Mouse (Mus musculus): ENCODE results near the gene Pla2g6.
A peak's percentile ranks its signal among the peaks of the same experiment; 100 is the strongest.

The Pla2g6 gene

DNA sequence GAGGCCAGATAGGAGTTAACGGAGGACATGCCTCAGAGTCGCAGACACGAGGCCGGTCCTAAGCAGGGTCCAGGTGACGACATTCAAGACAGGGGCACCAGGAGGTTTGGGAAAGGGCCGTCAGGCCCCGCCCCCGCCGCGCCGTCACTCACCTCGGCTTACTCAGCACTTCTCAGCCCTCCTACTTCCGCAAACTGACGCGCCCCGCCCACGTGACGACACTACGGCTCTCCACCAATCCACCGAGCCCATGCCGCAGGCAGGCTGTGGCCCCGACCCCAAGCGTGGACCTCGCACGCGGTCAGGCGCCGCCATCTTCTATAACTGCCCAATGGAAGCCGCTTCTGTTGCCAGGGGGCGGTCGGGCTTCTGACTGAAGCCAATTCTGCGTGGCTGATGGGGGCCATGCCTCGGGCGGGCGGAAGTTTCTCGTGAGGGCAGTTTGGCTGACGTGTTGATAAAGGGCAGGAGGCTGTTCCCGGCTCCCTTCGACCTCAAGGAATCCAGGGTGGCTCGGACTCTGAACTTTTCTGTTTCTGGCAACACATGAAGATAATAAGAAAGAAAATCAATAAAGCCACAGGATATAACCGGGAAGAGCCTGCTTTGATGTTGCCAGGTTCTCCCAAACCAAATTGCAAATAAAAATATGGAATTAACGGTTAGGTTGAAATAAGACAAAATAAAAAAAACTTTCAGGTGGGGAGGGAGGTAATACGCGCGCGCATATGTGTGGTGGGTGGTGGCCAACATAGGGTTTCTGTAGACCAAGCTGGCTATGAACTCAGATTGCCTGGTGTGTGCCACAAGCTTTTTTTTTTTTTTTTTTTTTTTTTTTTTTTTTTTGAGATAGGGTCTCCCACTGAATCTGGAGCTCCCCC is at the start of gene Pla2g6:
TSS of gene Pla2g6 (minus strand) at position 333 of the 881 bp plus-strand sequence.
- H3K36me3 ChIP-seq (ENCODE audit: control insufficient read depth, insufficient read depth, low read length, poor library complexity, severe bottlenecking), result no peaks in the 10 kb centered on the region
- H3K27me3 ChIP-seq (ENCODE audit: control insufficient read depth, insufficient read depth, low read length, poor library complexity, severe bottlenecking), result no peaks in the 10 kb centered on the region
- peak; percentile 98 for DNase-seq (ENCODE audit: low read depth, low spot score)

DNA sequence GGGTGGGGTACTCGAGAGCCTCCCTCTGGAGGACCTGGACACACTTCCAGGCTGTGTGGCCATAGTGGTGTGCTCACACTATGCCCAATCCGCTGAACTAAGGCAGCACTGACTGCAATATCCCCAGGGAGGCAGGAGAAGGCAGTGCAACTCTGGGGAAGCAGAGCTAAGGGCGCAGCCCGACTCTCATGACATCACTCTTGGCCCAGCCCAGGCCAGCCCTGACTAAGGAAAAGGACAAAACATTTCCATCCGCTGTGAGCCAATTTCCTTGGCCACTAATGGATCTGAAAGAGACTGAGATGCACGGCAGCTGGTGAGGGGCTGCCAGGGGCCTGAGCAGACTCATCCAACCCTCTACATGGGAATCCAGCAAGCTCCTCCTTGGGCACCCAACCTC is 49.5 kb upstream of the Pla2g6 start:
- no peak for DNase-seq (ENCODE audit: low read depth, low spot score)
- peaks cover 3% of the 10 kb centered on the region for H3K36me3 ChIP-seq (ENCODE audit: control insufficient read depth, insufficient read depth, low read length, poor library complexity, severe bottlenecking)

DNA sequence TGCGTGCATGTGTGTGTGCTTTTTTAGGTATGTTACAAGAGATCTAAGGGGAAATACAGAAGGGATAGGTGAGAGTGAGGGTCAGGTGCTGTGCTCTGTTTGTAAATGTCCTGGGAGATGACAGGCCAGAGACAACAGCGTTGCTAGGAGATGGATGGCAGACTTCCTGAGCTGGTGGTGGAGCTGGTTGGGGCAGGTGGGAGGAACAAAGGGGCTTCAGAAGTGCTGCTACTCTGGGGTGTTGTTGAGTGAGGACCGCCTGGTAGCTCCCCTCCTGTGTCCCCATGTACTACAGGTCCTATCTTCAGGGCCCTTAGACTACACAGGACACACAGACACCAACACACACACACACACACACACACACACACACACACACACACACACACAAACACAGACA is 46.6 kb upstream of the Pla2g6 start:
- Histone ChIP-seq H3K27me3 (ENCODE audit: control insufficient read depth, insufficient read depth, low read length, poor library complexity, severe bottlenecking) (no peaks in the 10 kb centered on the region), H3K36me3 (ENCODE audit: control insufficient read depth, insufficient read depth, low read length, poor library complexity, severe bottlenecking) (peaks cover 3% of the 10 kb centered on the region)
- DNase-seq (ENCODE audit: low read depth, low spot score), result no peak

More for the DNA sequence above, 49.5 kb upstream of the Pla2g6 start:
- H3K27me3 ChIP-seq (ENCODE audit: control insufficient read depth, insufficient read depth, low read length, poor library complexity, severe bottlenecking), result no peaks in the 10 kb centered on the region

DNA sequence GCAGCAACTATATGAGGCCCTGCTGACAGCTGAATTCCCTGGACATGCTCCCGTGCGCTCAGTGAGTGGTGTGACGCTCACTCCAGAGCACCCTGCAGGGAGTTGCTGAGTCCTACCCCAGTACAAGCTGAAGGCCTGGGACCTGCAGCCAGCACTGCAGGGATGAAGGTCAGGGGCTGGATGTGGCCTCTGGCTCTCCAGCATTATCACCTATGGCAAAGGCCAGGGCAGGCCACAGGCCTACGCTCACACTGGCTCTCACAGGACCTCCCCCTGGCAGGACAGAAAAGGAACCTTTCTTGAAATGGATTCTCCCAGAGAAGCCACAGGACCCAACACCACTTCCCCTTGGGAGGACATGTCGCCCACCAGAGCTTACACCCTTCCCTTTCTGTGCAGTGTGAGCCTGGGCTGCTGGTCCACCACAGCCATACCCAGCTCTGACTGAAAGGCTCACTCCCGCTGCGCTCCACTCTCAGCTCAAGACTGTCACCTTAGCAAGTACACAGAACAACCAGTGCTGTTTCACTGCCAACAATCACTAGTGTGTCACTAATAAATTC is 42.2 kb upstream of the Pla2g6 start:
- Histone ChIP-seq H3K36me3 (ENCODE audit: control insufficient read depth, insufficient read depth, low read length, poor library complexity, severe bottlenecking) (no peaks in the 10 kb centered on the region; the same call in 1 of the 2 replicates), H3K27me3 (ENCODE audit: control insufficient read depth, insufficient read depth, low read length, poor library complexity, severe bottlenecking) (no peaks in the 10 kb centered on the region)
- no peak for DNase-seq (ENCODE audit: low read depth, low spot score)

DNA sequence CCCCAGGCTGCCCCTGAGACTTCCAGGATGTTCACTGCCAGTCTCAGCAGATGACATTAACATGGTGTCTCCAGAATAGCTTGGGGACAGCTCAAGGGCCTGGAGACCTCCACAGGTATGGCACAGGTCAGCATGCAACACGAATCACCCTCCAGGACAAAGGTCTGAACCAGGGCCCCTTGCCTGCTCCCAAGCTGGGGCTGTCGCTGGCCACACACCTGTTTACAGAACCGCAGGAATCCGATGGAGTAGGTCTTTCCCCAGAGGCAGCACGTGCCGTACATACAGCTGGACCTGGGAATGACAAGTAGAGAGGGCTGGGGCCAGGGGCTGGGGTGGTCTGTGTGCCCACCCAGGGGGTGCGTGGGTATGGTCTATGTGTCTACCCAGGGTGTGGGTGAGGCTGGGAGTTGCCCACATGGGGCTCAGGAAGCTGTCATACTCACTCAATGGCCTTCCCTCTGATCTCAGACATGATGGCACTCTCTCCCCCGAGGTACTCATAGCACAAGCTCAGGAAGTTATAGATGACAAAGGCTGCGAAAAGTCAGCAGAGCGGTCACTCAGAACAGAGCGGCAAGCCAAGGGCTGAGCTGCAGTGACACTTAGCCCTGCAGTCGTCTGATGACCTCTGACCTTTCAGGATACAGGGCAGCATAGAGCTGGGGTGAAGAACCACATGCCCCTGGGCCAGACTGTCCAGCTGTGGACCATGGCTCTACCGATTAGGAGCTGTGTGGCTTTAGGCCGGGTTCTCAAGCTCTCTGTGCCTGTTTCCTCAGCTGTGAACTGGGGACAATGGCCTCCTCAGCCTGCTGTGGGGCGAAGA is 41.5 kb upstream of the Pla2g6 start:
- peaks cover 1% of the 10 kb centered on the region for H3K36me3 ChIP-seq (ENCODE audit: control insufficient read depth, insufficient read depth, low read length, poor library complexity, severe bottlenecking)
- H3K27me3 ChIP-seq (ENCODE audit: control insufficient read depth, insufficient read depth, low read length, poor library complexity, severe bottlenecking), result no peaks in the 10 kb centered on the region
- no peak for DNase-seq (ENCODE audit: low read depth, low spot score)

DNA sequence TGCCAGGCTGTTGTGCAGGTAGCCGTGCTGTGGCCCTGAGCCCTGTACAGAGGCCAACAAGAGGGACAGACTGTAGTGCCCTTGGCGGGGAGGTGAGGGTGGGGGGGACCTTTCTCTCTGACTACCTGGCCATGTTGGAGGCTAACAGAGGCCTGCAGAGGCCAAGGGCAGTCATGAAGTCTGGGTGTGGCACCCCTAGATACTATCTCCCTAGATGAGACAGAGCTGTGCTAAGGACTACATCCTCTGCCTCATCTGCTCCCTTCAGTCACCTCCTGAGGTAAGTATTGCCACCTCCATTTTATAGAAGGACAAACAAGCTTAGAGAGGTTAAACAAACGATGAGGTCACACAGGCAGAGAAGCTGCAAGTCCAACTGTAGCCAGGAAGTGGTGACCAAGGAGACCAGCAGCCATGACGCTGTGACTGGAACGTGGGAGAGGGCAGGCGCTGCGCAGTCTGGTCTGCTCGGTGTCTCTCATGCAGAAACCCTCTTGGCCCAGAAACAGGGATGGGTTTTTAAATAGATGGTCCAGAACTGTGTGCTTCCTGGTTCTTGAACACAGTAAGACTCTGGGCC is 40.8 kb upstream of the Pla2g6 start:
- no peak for DNase-seq (ENCODE audit: low read depth, low spot score)
- no peaks in the 10 kb centered on the region for H3K27me3 ChIP-seq (ENCODE audit: control insufficient read depth, insufficient read depth, low read length, poor library complexity, severe bottlenecking)
- peaks cover 6% of the 10 kb centered on the region for H3K36me3 ChIP-seq (ENCODE audit: control insufficient read depth, insufficient read depth, low read length, poor library complexity, severe bottlenecking)

DNA sequence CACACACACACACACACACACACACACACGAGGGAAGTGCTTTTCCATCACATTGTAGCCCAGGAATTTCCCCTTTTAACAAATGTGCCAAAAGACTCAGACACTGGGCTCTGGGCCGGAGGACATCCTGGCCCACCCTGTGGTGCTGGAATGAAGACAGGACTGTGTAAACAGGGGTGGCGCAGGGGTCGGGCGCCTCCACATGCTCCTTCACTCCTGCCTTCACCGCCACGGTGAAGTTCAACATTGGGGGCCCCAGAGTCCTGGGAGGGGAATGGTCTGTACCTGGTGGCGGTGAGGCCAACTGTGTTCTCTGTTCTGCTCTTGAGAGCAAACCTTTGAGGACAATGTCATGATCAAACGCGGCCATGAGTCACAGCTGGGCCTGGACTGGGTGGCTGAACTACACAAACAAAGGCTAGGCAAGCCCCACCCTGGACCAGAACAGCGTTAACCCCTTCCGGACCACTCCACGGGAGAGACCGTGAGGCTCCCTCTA is 40.2 kb upstream of the Pla2g6 start:
- DNase-seq (ENCODE audit: low read depth, low spot score), result no peak
- Histone ChIP-seq H3K27me3 (ENCODE audit: control insufficient read depth, insufficient read depth, low read length, poor library complexity, severe bottlenecking) (no peaks in the 10 kb centered on the region), H3K36me3 (ENCODE audit: control insufficient read depth, insufficient read depth, low read length, poor library complexity, severe bottlenecking) (peaks cover 6% of the 10 kb centered on the region)

DNA sequence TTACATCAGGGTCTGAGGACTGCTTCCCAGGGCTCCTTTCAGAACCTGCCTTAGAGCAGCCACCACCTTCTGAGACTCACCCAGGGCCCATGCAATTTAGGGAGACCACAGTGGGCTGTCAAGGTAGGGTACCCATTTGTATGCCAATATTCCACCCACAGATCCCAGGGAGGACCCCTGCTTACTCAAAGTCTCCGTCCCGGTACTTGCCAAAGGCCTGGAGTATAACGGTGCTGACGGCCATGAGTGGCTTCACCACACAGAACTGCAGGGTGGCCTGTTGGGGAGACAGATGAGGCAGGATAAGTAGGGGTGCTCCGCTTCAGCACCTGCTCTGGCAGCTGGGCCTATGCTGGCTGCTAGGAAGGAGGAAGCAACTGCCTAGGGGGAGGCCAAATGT is 38.2 kb upstream of the Pla2g6 start:
- Histone ChIP-seq H3K27me3 (ENCODE audit: control insufficient read depth, insufficient read depth, low read length, poor library complexity, severe bottlenecking) (no peaks in the 10 kb centered on the region), H3K36me3 (ENCODE audit: control insufficient read depth, insufficient read depth, low read length, poor library complexity, severe bottlenecking) (peaks cover 7% of the 10 kb centered on the region)
- no peak for DNase-seq (ENCODE audit: low read depth, low spot score)

DNA sequence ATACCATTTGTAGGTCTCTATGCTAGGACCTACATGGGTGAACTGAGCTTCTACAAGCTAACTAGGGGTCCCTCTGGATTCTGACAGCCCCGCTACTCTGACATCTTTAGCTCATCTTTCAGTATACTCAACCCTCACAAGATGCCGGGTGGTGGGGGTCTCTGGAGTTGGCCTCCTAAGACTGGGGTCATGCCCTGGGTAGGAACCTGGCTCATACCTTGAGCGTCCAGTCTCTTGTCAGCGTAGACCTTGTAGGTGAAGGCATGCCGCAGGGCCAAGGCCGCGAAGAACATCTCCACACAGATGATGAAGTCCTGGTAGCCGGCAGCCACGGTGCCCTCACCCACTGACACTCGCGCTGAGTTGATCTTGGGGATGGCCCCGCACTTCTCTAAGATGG is 36.9 kb upstream of the Pla2g6 start:
- DNase-seq (ENCODE audit: low read depth, low spot score), result no peak
- Histone ChIP-seq H3K36me3 (ENCODE audit: control insufficient read depth, insufficient read depth, low read length, poor library complexity, severe bottlenecking) (peaks cover 7% of the 10 kb centered on the region), H3K27me3 (ENCODE audit: control insufficient read depth, insufficient read depth, low read length, poor library complexity, severe bottlenecking) (no peaks in the 10 kb centered on the region)

DNA sequence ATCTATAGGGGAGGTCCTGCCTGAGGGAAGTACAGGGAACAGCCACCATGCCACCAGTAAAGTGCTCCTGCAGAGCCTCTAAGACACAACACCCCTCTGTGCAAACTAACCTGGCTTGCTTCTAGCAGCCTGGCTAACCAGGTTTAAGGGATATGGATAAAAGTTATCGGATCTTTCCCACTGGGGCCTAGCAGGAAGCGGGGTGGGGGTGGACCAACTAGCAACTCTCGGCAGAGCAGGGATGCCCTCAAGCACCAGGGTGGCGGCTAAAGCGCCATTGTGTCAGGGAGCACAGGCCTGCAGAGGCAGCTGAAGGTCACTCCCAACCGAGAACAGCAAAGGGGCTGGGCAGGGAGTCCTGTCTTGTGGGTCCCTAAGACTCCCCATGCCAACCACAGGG is 35.9 kb upstream of the Pla2g6 start:
- Histone ChIP-seq H3K27me3 (ENCODE audit: control insufficient read depth, insufficient read depth, low read length, poor library complexity, severe bottlenecking) (no peaks in the 10 kb centered on the region), H3K36me3 (ENCODE audit: control insufficient read depth, insufficient read depth, low read length, poor library complexity, severe bottlenecking) (peaks cover 7% of the 10 kb centered on the region)
- no peak for DNase-seq (ENCODE audit: low read depth, low spot score)

DNA sequence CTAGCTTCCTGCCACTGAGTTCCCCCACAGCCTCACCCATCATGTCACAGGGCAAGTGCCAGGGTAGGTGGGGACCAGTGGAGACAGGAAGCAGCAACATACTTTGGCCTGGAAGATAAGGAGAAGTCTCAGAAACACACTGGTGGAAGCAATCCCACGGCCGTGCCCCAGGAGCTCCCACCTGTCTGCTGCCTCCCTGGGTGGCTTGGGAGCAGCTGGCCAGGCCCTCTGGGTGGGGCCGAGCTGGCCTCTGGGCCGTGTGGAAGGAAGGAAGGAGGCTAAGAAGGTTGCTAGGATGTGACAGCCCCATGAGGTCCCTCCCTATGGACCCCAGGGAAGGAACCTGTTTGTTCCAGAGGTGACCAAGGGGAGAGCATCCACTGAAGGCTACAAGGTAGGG is 32.8 kb upstream of the Pla2g6 start:
- no peak for DNase-seq (ENCODE audit: low read depth, low spot score)
- Histone ChIP-seq H3K36me3 (ENCODE audit: control insufficient read depth, insufficient read depth, low read length, poor library complexity, severe bottlenecking) (peaks cover 7% of the 10 kb centered on the region; the same call in 1 of the 2 replicates), H3K27me3 (ENCODE audit: control insufficient read depth, insufficient read depth, low read length, poor library complexity, severe bottlenecking) (no peaks in the 10 kb centered on the region)

DNA sequence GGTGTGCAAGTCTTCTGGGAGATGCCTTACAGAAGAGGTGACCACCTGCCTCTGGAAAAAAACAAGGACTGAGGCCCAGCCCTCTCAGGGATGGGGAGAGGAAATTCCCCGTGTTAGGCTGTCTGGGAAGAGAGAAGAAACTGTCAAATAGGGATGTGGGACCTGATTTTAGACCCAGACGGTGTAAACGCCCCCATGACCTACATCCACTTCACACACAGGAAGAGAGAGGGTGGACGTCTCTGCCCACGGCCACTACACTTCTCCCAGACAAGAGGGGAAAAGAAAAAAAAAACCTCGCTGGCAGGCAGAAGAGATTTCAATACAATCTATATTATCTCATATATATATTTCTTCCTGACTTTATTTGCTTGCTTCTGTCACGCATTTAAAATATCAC is 32.2 kb upstream of the Pla2g6 start:
- Histone ChIP-seq H3K36me3 (ENCODE audit: control insufficient read depth, insufficient read depth, low read length, poor library complexity, severe bottlenecking) (peaks cover 7% of the 10 kb centered on the region; the same call in 1 of the 2 replicates), H3K27me3 (ENCODE audit: control insufficient read depth, insufficient read depth, low read length, poor library complexity, severe bottlenecking) (no peaks in the 10 kb centered on the region)
- no peak for DNase-seq (ENCODE audit: low read depth, low spot score)

DNA sequence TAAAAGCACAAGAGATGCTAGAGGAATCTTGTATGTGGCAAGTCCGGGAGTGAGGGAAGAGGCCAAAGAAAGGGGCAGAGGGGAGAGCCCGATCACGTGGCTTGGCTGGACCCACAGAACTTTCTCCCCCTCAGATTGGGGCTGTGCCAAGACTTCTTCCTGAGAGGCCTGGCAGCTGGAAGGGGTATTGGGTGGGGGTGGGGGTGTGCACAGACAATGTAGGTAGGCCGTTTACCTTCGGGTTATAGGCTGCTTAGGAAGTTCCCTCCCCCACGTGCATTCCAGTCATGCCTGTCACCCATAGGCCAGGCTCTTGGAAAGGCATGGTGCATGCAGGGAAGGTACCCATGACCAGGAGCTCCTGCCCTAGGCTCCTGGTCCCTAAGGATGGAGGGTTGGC is 31.8 kb upstream of the Pla2g6 start:
- H3K36me3 ChIP-seq (ENCODE audit: control insufficient read depth, insufficient read depth, low read length, poor library complexity, severe bottlenecking), result peaks cover 7% of the 10 kb centered on the region; the same call in 1 of the 2 replicates
- no peak for DNase-seq (ENCODE audit: low read depth, low spot score)
- no peaks in the 10 kb centered on the region for H3K27me3 ChIP-seq (ENCODE audit: control insufficient read depth, insufficient read depth, low read length, poor library complexity, severe bottlenecking)

DNA sequence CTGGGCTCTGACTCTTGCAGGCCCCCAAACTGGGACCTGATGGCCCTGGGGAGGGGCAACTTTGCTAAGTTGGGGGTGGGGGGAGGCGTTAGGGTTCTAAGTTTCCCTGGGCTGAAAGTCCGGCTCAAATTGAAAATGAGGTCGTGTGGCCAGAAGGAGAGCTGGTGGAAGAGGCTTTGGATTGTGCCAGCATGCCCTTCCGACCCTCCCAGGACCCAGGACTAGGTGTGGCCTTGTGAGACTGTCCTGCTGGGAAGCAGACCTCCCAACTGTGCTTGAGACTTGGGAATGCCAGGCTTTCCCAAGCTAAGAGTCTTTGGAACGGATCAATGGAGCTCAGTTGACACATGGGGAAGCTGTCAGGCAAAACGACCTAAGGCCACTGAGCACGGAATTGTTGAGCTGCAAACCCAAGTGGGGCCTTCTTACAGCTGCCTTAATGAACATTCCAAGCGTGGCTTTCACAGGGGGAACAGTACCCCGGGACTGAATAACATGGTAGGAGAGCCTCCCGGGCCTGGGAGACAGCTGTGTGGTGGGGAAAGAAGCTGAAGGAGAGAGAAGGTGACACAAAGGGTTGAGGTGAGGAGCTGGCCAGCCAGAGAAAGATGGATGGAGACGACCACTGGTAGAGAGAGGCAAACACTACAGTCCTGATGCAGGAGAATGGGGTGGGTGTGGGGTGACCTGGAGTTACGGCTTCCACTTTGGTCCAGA is 29.9 kb upstream of the Pla2g6 start:
- no peak for DNase-seq (ENCODE audit: low read depth, low spot score)
- H3K36me3 ChIP-seq (ENCODE audit: control insufficient read depth, insufficient read depth, low read length, poor library complexity, severe bottlenecking), result peaks cover 2% of the 10 kb centered on the region; the same call in 1 of the 2 replicates
- no peaks in the 10 kb centered on the region for H3K27me3 ChIP-seq (ENCODE audit: control insufficient read depth, insufficient read depth, low read length, poor library complexity, severe bottlenecking)

All from splenic B cell, adult 2 months (primary cell).